Mouse (Mus musculus) liver, adult 2 months (tissue): ENCODE measurements around the gene Sort1. TPM values are rescaled to one million over a fixed set of nuclear protein-coding genes. Genes with fewer than 3 reads are reported as not detected.

Source experiments
- DNase-seq: peaks from one replicate; pipeline ENCODE4 v3.0.0-alpha.2; 2011; ENCODE audit warnings: low read depth, low spot score; ENCODE audit errors: extremely low read depth
- H3K27ac ChIP-seq: fragments of 200-500 bp; replicated peaks from 2 replicates; pipeline ENCODE4 v1.5.1; 2012; ENCODE audit warnings: low read depth, mild to moderate bottlenecking, control low read depth, inconsistent platforms, low read length; ENCODE audit not compliant: insufficient read depth
- H3K27me3 ChIP-seq: fragments of 200-500 bp; 2 replicates; pipeline ENCODE4 v1.6.1; 2012; ENCODE audit warnings: mild to moderate bottlenecking, moderate library complexity, low read length, inconsistent platforms; ENCODE audit not compliant: control insufficient read depth, insufficient read depth
- H3K36me3 ChIP-seq: fragments of 200-500 bp; 2 replicates; pipeline ENCODE4 v1.6.1; 2012; ENCODE audit warnings: low read length, inconsistent platforms; ENCODE audit not compliant: control insufficient read depth, insufficient read depth
- H3K4me1 ChIP-seq: fragments of 200-500 bp; 2 replicates; pipeline ENCODE4 v1.6.1; 2011; ENCODE audit warnings: low read length; ENCODE audit not compliant: control insufficient read depth, insufficient read depth
- H3K4me3 ChIP-seq: fragments of 200-500 bp; 2 replicates; pipeline ENCODE4 v1.5.1; 2011; ENCODE audit warnings: low read depth, mild to moderate bottlenecking, control low read depth, low read length, moderate library complexity; ENCODE audit not compliant: insufficient read depth
- H3K79me2 ChIP-seq: fragments of 200-500 bp; 2 replicates; pipeline ENCODE4 v1.6.1; 2012; ENCODE audit warnings: inconsistent platforms, mild to moderate bottlenecking, low read length, moderate library complexity; ENCODE audit not compliant: control insufficient read depth, insufficient read depth
- H3K9ac ChIP-seq: fragments of 200-500 bp; 2 replicates; pipeline ENCODE4 v1.6.1; 2012; ENCODE audit warnings: low read depth, mild to moderate bottlenecking, control low read depth, inconsistent platforms, low read length
- CTCF ChIP-seq: fragments of 200-500 bp; IDR thresholded peaks from 2 replicates; pipeline ENCODE4 v1.5.1; 2011; ENCODE audit warnings: low read depth, low read length, control low read depth
- POLR2A ChIP-seq: fragments of 200-500 bp; IDR thresholded peaks from 2 replicates; pipeline ENCODE4 v1.6.1; 2011; ENCODE audit warnings: low read length, control low read depth; ENCODE audit not compliant: insufficient read depth; ENCODE audit errors: extremely low read depth
- WGBS: fragments of 180-500 bp; shearing (Covaris S2); methylation state at CpG from one replicate; pipeline ENCODE4 v1.1.7; 2018; 5-methylcytosine and 5-hydroxymethylcytosine counted together
- polyA plus RNA-seq: library from polyadenylated mRNA; depleted of rRNA; stranded (reverse); fragments of >200 nt; gene quantifications from 2 replicates; pipeline ENCODE4 v1.2.3, GENCODE M21; 2012
- total RNA-seq: library from RNA; depleted of rRNA; stranded (reverse); fragments of >200 nt; gene quantifications from 2 replicates; pipeline ENCODE4 v1.2.3, GENCODE M21; 2014

The Sort1 gene
- total and polyA plus RNA-seq, 2 experiments = 6.5 to 8.3 TPM

- Histone ChIP-seq H3K36me3 (no peaks in the 10 kb centered on the region), H3K27ac (no peak within 1 kb of the TSS), H3K9ac (no peak within 1 kb of the TSS), H3K4me1 (peaks cover 3% of the 10 kb centered on the region), H3K27me3 (no peaks in the 10 kb centered on the region), H3K4me3 (no peak within 1 kb of the TSS), H3K79me2 (no peaks in the 10 kb centered on the region)
- WGBS = 48% methylated on average over 9 of the region's 9 CpGs
- no peak for DNase-seq
- TF ChIP-seq CTCF = no peak
- TF ChIP-seq POLR2A = no peak
These were observed 80.6 kb downstream of the Sort1 start, which contains the start of gene Mybphl for GRCm38 (mm10) chr3:108364270-108364995. Gene Mybphl, plus strand, starts transcription at chr3:108364911.

GRCm38 (mm10) chr3:108367173-108367572 lies 83.3 kb downstream of the Sort1 start:
- no peaks in the 10 kb centered on the region for H3K36me3 ChIP-seq
- TF ChIP-seq POLR2A = no peak
- H3K27ac ChIP-seq = no peak overlapping the region
- no peak overlapping the region for H3K4me3 ChIP-seq
- H3K27me3 ChIP-seq = no peaks in the 10 kb centered on the region
- H3K79me2 ChIP-seq = no peaks in the 10 kb centered on the region
- H3K9ac ChIP-seq = no peak overlapping the region
- H3K4me1 ChIP-seq = peaks cover 3% of the 10 kb centered on the region
- WGBS = 74% methylated on average over 9 of the region's 9 CpGs
- peak; percentile 15 for DNase-seq

GRCm38 (mm10) chr3:108367828-108368227 lies 83.9 kb downstream of the Sort1 start:
- no peak for DNase-seq
- no peak overlapping the region for H3K27ac ChIP-seq
- no peaks in the 10 kb centered on the region for H3K27me3 ChIP-seq
- H3K4me3 ChIP-seq = no peak overlapping the region
- H3K9ac ChIP-seq = no peak overlapping the region
- 51% methylated on average over 3 of the region's 3 CpGs for WGBS
- no peaks in the 10 kb centered on the region for H3K79me2 ChIP-seq
- no peak for TF ChIP-seq CTCF
- no peak for TF ChIP-seq POLR2A
- peaks cover 3% of the 10 kb centered on the region for H3K4me1 ChIP-seq
- no peaks in the 10 kb centered on the region for H3K36me3 ChIP-seq

- peak; percentile 70 for DNase-seq
- Histone ChIP-seq H3K9ac (no peak overlapping the region), H3K4me3 (no peak overlapping the region), H3K27ac (no peak overlapping the region), H3K36me3 (no peaks in the 10 kb centered on the region), H3K27me3 (no peaks in the 10 kb centered on the region), H3K4me1 (peaks cover 3% of the 10 kb centered on the region), H3K79me2 (no peaks in the 10 kb centered on the region)
- no peak for TF ChIP-seq POLR2A
- no peak for TF ChIP-seq CTCF
- 26% methylated on average over 5 of the region's 5 CpGs for WGBS
These were observed 84.8 kb downstream of the Sort1 start for GRCm38 (mm10) chr3:108368721-108369120.

GRCm38 (mm10) chr3:108372274-108372673 lies 88.4 kb downstream of the Sort1 start:
- Histone ChIP-seq H3K4me1 (peaks cover 3% of the 10 kb centered on the region), H3K9ac (no peak overlapping the region), H3K27ac (no peak overlapping the region), H3K36me3 (no peaks in the 10 kb centered on the region), H3K27me3 (no peaks in the 10 kb centered on the region), H3K4me3 (no peak overlapping the region), H3K79me2 (no peaks in the 10 kb centered on the region)
- no peak for DNase-seq
- 31% methylated on average over 3 of the region's 3 CpGs for WGBS
- TF ChIP-seq CTCF = no peak
- TF ChIP-seq POLR2A = no peak

GRCm38 (mm10) chr3:108372691-108373090 lies 88.8 kb downstream of the Sort1 start:
- Histone ChIP-seq H3K27ac (no peak overlapping the region), H3K27me3 (no peaks in the 10 kb centered on the region), H3K4me1 (peaks cover 3% of the 10 kb centered on the region), H3K4me3 (no peak overlapping the region), H3K79me2 (no peaks in the 10 kb centered on the region), H3K36me3 (no peaks in the 10 kb centered on the region), H3K9ac (no peak overlapping the region)
- DNase-seq = no peak
- TF ChIP-seq CTCF (no peak), POLR2A (no peak)
- WGBS = 87% methylated on average over 3 of the region's 3 CpGs
